Mouse (Mus musculus) heart, embryonic 14.5 days (tissue): ENCODE measurements around the gene Setd2. TPM values are rescaled to one million over a fixed set of nuclear protein-coding genes. Genes with fewer than 3 reads are reported as not detected.

ENCODE experiments used
- ATAC-seq: fragments of 200-750 bp; cut with Nextera tagmentation; 2 replicates; pipeline ENCODE4 v1.8.0; 2017; ENCODE audit warnings: low read depth, moderate TSS enrichment; ENCODE audit not compliant: insufficient number of reproducible peaks, insufficient read depth, low FRiP score
- H3K27ac ChIP-seq, 2 experiments: fragments of 200-500 bp in 1 of 2; fragments of 300-500 bp in 1 of 2; sonication (generic) in 1 of 2; replicated peaks in 1 of 2; 2 replicates each; pipeline ENCODE4 v1.5.1; 2012 to 2014; ENCODE audit warnings: low read depth in 2 of 2, low read length in 2 of 2, control low read depth in 1 of 2, mild to moderate bottlenecking in 1 of 2, mixed read lengths in 1 of 2; ENCODE audit not compliant: control insufficient read depth in 1 of 2, insufficient read depth in 1 of 2
- H3K27me3 ChIP-seq: fragments of 300-500 bp; sonication (generic); 2 replicates; pipeline ENCODE4 v1.6.1; 2014; ENCODE audit warnings: mild to moderate bottlenecking, low read length, control low read depth; ENCODE audit not compliant: control insufficient read depth, insufficient read depth
- H3K36me3 ChIP-seq: fragments of 300-500 bp; sonication (generic); 2 replicates; pipeline ENCODE4 v1.6.1; 2014; ENCODE audit warnings: mild to moderate bottlenecking, control low read depth, low read length, mixed read lengths; ENCODE audit not compliant: control insufficient read depth, insufficient read depth
- H3K4me1 ChIP-seq, 2 experiments: fragments of 200-500 bp in 1 of 2; fragments of 300-500 bp in 1 of 2; sonication (generic) in 1 of 2; 2 replicates each; pipeline ENCODE4 v1.6.1; 2012 to 2014; ENCODE audit warnings: low read length in 2 of 2, control low read depth in 1 of 2, mixed read lengths in 1 of 2; ENCODE audit not compliant: control insufficient read depth in 2 of 2, insufficient read depth in 2 of 2
- H3K4me2 ChIP-seq: fragments of 300-500 bp; sonication (generic); 2 replicates; pipeline ENCODE4 v1.6.1; 2014; ENCODE audit warnings: mild to moderate bottlenecking, low read length
- H3K4me3 ChIP-seq, 2 experiments: fragments of 200-500 bp in 1 of 2; fragments of 300-500 bp in 1 of 2; sonication (generic) in 1 of 2; 2 replicates each; pipeline ENCODE4 v1.5.1; 2012 to 2014; ENCODE audit warnings: low read length in 2 of 2, mild to moderate bottlenecking in 2 of 2, control low read depth in 1 of 2, low read depth in 1 of 2, moderate library complexity in 1 of 2; ENCODE audit not compliant: control insufficient read depth in 1 of 2, insufficient read depth in 1 of 2
- H3K9ac ChIP-seq: fragments of 300-500 bp; sonication (generic); 2 replicates; pipeline ENCODE4 v1.6.1; 2014; ENCODE audit warnings: mild to moderate bottlenecking, low read length
- H3K9me3 ChIP-seq: fragments of 300-500 bp; sonication (generic); 2 replicates; pipeline ENCODE4 v1.6.1; 2016; ENCODE audit warnings: low read length, control low read depth; ENCODE audit not compliant: control insufficient read depth
- WGBS: fragments of 180-500 bp; shearing (Covaris S2); extraction: QIAGEN DNeasy Blood & Tissue Kit; methylation state at CpG from one replicate; pipeline ENCODE4 v1.1.7; 2014; 5-methylcytosine and 5-hydroxymethylcytosine counted together
- polyA plus RNA-seq: library from polyadenylated mRNA; unstranded; fragments of >200 nt; fragmentation: Nextera tagmentation; extraction: Ambion mirVana; gene quantifications from 2 replicates; pipeline ENCODE4 v1.2.1, GENCODE M21; 2014

The Setd2 gene
- polyA plus RNA-seq, 1 experiment from 2014 or later, result 35.6 TPM

GRCm38 (mm10) chr9:110623416-110624195 lies 91.2 kb downstream of the Setd2 start:
- Histone ChIP-seq H3K27me3 (0 out of 2 replicates have a peak, but pooled peaks cover 3% of the 10 kb centered on the region), H3K36me3 (peaks cover 48% of the 10 kb centered on the region), H3K9me3 (no peaks in the 10 kb centered on the region), H3K4me1 (peaks cover 0 to 10% of the 10 kb centered on the region in 2 experiments; a peak in 3 of 4 replicates), H3K4me3 (peak overlapping the region; percentile 60 to 62), H3K27ac (peak overlapping the region; percentile 42 to 91; a peak in 3 of 4 replicates), H3K4me2 (peak overlapping the region; percentile 99), H3K9ac (peak overlapping the region; percentile 85)
- ATAC-seq, result no peak
- WGBS, result 44% methylated on average over 8 of the region's 8 CpGs

- ATAC-seq, result peak; percentile 89
- WGBS, result under 1% methylated on average over 41 of the region's 41 CpGs
These were observed 92.2 kb downstream of the Setd2 start, which contains the start of gene Nradd for GRCm38 (mm10) chr9:110624361-110625166. Gene Nradd (minus strand): TSS chr9:110624452.

GRCm38 (mm10) chr9:110625350-110625908 lies 93.0 kb downstream of the Setd2 start:
- no peaks in the 10 kb centered on the region for H3K9me3 ChIP-seq
- H3K27me3 ChIP-seq, result 0 out of 2 replicates have a peak, but pooled peaks cover 3% of the 10 kb centered on the region
- no peak for ATAC-seq
- peaks cover 34% of the 10 kb centered on the region for H3K36me3 ChIP-seq
- peaks cover 0 to 10% of the 10 kb centered on the region in 2 experiments; a peak in 3 of 4 replicates for H3K4me1 ChIP-seq
- 67% methylated on average over 11 of the region's 11 CpGs for WGBS
- peak overlapping the region; percentile 99 for H3K4me2 ChIP-seq
- H3K4me3 ChIP-seq, result peak overlapping the region; percentile 60 to 62
- H3K27ac ChIP-seq, result peak overlapping the region in 1 of 2 experiments; percentile 91; a peak in 1 of 4 replicates
- H3K9ac ChIP-seq, result peak overlapping the region; percentile 85

More at GRCm38 (mm10) chr9:110624361-110625166, 92.2 kb downstream of the Setd2 start, which contains the start of gene Nradd:
- 0 out of 2 replicates have a peak, but pooled peaks cover 3% of the 10 kb centered on the region for H3K27me3 ChIP-seq
- H3K4me3 ChIP-seq, result peak within 1 kb of the TSS; percentile 60 to 62
- peak within 1 kb of the TSS; percentile 82 to 91 for H3K27ac ChIP-seq
- peak within 1 kb of the TSS; percentile 99 for H3K4me2 ChIP-seq
- peaks cover 0 to 10% of the 10 kb centered on the region in 2 experiments; a peak in 3 of 4 replicates for H3K4me1 ChIP-seq
- H3K36me3 ChIP-seq, result peaks cover 39% of the 10 kb centered on the region
- H3K9me3 ChIP-seq, result no peaks in the 10 kb centered on the region
- H3K9ac ChIP-seq, result peak within 1 kb of the TSS; percentile 85

GRCm38 (mm10) chr9:110630171-110630570 lies 97.8 kb downstream of the Setd2 start:
- no peak for ATAC-seq
- Histone ChIP-seq H3K27ac (no peak overlapping the region), H3K9ac (no peak overlapping the region), H3K27me3 (0 out of 2 replicates have a peak, but pooled peaks cover 12% of the 10 kb centered on the region), H3K4me2 (no peak overlapping the region), H3K4me3 (no peak overlapping the region), H3K9me3 (no peaks in the 10 kb centered on the region), H3K36me3 (peaks cover 39% of the 10 kb centered on the region), H3K4me1 (peaks cover 2 to 9% of the 10 kb centered on the region in 2 experiments; a peak in 2 of 4 replicates)
- WGBS, result 82% methylated on average over 15 of the region's 15 CpGs

GRCm38 (mm10) chr9:110631191-110631590 lies 98.8 kb downstream of the Setd2 start:
- Histone ChIP-seq H3K36me3 (peaks cover 39% of the 10 kb centered on the region), H3K27me3 (peaks cover 14% of the 10 kb centered on the region; the same call in 1 of the 2 replicates), H3K4me2 (peak overlapping the region; percentile 57), H3K9me3 (no peaks in the 10 kb centered on the region), H3K4me1 (peaks cover 2 to 6% of the 10 kb centered on the region in 2 experiments; a peak in 2 of 4 replicates), H3K9ac (no peak overlapping the region), H3K27ac (no peak overlapping the region), H3K4me3 (peak overlapping the region in 1 of 2 experiments; percentile 17; a peak in 3 of 4 replicates)
- WGBS, result 28% methylated on average over 10 of the region's 10 CpGs
- ATAC-seq, result no peak

- H3K4me3 ChIP-seq, result peak overlapping the region; percentile 17 to 19
- no peaks in the 10 kb centered on the region for H3K9me3 ChIP-seq
- WGBS, result 26% methylated on average over 30 of the region's 30 CpGs
These were observed 99.4 kb downstream of the Setd2 start for GRCm38 (mm10) chr9:110631651-110632275.

More at GRCm38 (mm10) chr9:110631651-110632275, 99.4 kb downstream of the Setd2 start:
- Histone ChIP-seq H3K27me3 (peaks cover 14% of the 10 kb centered on the region; the same call in 1 of the 2 replicates), H3K27ac (no peak overlapping the region), H3K4me1 (peaks cover 2 to 6% of the 10 kb centered on the region in 2 experiments; a peak in 2 of 4 replicates), H3K4me2 (peak overlapping the region; percentile 57), H3K9ac (peak overlapping the region; percentile 34; the same call in 1 of the 2 replicates), H3K36me3 (peaks cover 39% of the 10 kb centered on the region)
- no peak; the same call in 1 of the 2 replicates for ATAC-seq
